Mouse (Mus musculus) lung, embryonic 16.5 days (tissue): ENCODE data around the gene Prc1. TPM values are rescaled to one million over a fixed set of nuclear protein-coding genes. Genes with fewer than 3 reads are reported as not detected.

Source experiments
- ATAC-seq: fragments of 200-750 bp; cut with Nextera tagmentation; 2 replicates; pipeline ENCODE4 v1.8.0; 2017; ENCODE audit warnings: low read depth, mild to moderate bottlenecking, moderate library complexity
- H3K27ac ChIP-seq: fragments of 300-500 bp; sonication (generic); 2 replicates; pipeline ENCODE4 v1.5.1; 2014; ENCODE audit warnings: mild to moderate bottlenecking, control low read depth, low read length
- H3K27me3 ChIP-seq: fragments of 300-500 bp; sonication (generic); 2 replicates; pipeline ENCODE4 v1.6.1; 2014; ENCODE audit warnings: low read depth, low read length, mixed read lengths; ENCODE audit not compliant: control insufficient read depth, insufficient read depth
- H3K36me3 ChIP-seq: fragments of 300-500 bp; sonication (generic); 2 replicates; pipeline ENCODE4 v1.6.1; 2014; ENCODE audit warnings: low read length; ENCODE audit not compliant: control insufficient read depth, insufficient read depth
- H3K4me1 ChIP-seq: fragments of 300-500 bp; sonication (generic); replicated peaks from 2 replicates; pipeline ENCODE4 v1.6.1; 2014; ENCODE audit warnings: low read length, mixed read lengths; ENCODE audit not compliant: control insufficient read depth, insufficient read depth
- H3K4me2 ChIP-seq: fragments of 300-500 bp; sonication (generic); 2 replicates; pipeline ENCODE4 v1.6.1; 2014; ENCODE audit warnings: low read depth, low read length, control low read depth
- H3K4me3 ChIP-seq: fragments of 300-500 bp; sonication (generic); 2 replicates; pipeline ENCODE4 v1.5.1; 2014; ENCODE audit warnings: mild to moderate bottlenecking, low read length, control low read depth
- H3K9ac ChIP-seq: fragments of 300-500 bp; sonication (generic); 2 replicates; pipeline ENCODE4 v1.6.1; 2014; ENCODE audit warnings: low read length, control low read depth
- H3K9me3 ChIP-seq: fragments of 300-500 bp; sonication (generic); 2 replicates; pipeline ENCODE4 v1.6.1; 2016; ENCODE audit warnings: low read length; ENCODE audit not compliant: control insufficient read depth
- WGBS: fragments of 180-500 bp; shearing (Covaris S2); extraction: QIAGEN DNeasy Blood & Tissue Kit; methylation state at CpG from one replicate; pipeline ENCODE4 v1.1.7; 2014; 5-methylcytosine and 5-hydroxymethylcytosine counted together
- polyA plus RNA-seq: library from polyadenylated mRNA; unstranded; fragments of >200 nt; fragmentation: Nextera tagmentation; extraction: Ambion mirVana; gene quantifications from 2 replicates; pipeline ENCODE4 v1.2.1, GENCODE M21; 2015

Prc1 gene
- polyA plus RNA-seq, 1 experiment from 2014 or later: 182 TPM

GRCm38 (mm10) chr7:80339793-80340628, 45.8 kb downstream of the Prc1 start:
- WGBS: under 1% methylated on average over 45 of the region's 45 CpGs
- Histone ChIP-seq H3K27ac (peak overlapping the region; percentile 86), H3K9ac (peak overlapping the region; percentile 78)

GRCm38 (mm10) chr7:80340793-80341192, 46.5 kb downstream of the Prc1 start, which contains the start of gene Unc45a:
Gene Unc45a (minus strand): TSS chr7:80341005.
- no peaks in the 10 kb centered on the region for H3K27me3 ChIP-seq
- peak within 1 kb of the TSS; percentile 78 for H3K9ac ChIP-seq
- WGBS: under 1% methylated on average over 11 of the region's 11 CpGs
- no peaks in the 10 kb centered on the region for H3K9me3 ChIP-seq
- peaks cover 21% of the 10 kb centered on the region for H3K4me1 ChIP-seq
- peak within 1 kb of the TSS; percentile 68 for H3K4me3 ChIP-seq
- peaks cover 10% of the 10 kb centered on the region for H3K36me3 ChIP-seq
- peak within 1 kb of the TSS; percentile 86 for H3K27ac ChIP-seq
- ATAC-seq: peak; percentile 75
- H3K4me2 ChIP-seq: peak within 1 kb of the TSS; percentile 79

More at GRCm38 (mm10) chr7:80339793-80340628, 45.8 kb downstream of the Prc1 start:
- no peaks in the 10 kb centered on the region for H3K9me3 ChIP-seq
- no peaks in the 10 kb centered on the region for H3K27me3 ChIP-seq
- peaks cover 21% of the 10 kb centered on the region for H3K4me1 ChIP-seq
- H3K4me3 ChIP-seq: peak overlapping the region; percentile 68
- H3K4me2 ChIP-seq: peak overlapping the region; percentile 79
- ATAC-seq: peak; percentile 97
- H3K36me3 ChIP-seq: peaks cover 10% of the 10 kb centered on the region

- Histone ChIP-seq H3K27me3 (no peaks in the 10 kb centered on the region), H3K4me1 (peaks cover 21% of the 10 kb centered on the region), H3K27ac (no peak overlapping the region), H3K9me3 (no peaks in the 10 kb centered on the region), H3K4me2 (no peak overlapping the region), H3K36me3 (peaks cover under 1% of the 10 kb centered on the region), H3K9ac (no peak overlapping the region), H3K4me3 (no peak overlapping the region)
- 70% methylated on average over 7 of the region's 7 CpGs for WGBS
- ATAC-seq: no peak
Measured at GRCm38 (mm10) chr7:80341793-80342192, 47.5 kb downstream of the Prc1 start.

GRCm38 (mm10) chr7:80342858-80343257, 48.6 kb downstream of the Prc1 start, which contains the start of gene Hddc3:
Gene Hddc3 (plus strand): TSS chr7:80343104.
- peak; percentile 35 for ATAC-seq
- Histone ChIP-seq H3K9me3 (no peaks in the 10 kb centered on the region), H3K27me3 (no peaks in the 10 kb centered on the region), H3K4me1 (peaks cover 27% of the 10 kb centered on the region), H3K9ac (peak within 1 kb of the TSS; percentile 80), H3K4me2 (peak within 1 kb of the TSS; percentile 88), H3K4me3 (peak within 1 kb of the TSS; percentile 65), H3K36me3 (no peaks in the 10 kb centered on the region; the same call in 1 of the 2 replicates), H3K27ac (peak within 1 kb of the TSS; percentile 41; the same call in 1 of the 2 replicates)
- under 1% methylated on average over 25 of the region's 25 CpGs for WGBS

GRCm38 (mm10) chr7:80343270-80344018, 49.2 kb downstream of the Prc1 start:
- H3K36me3 ChIP-seq: no peaks in the 10 kb centered on the region; the same call in 1 of the 2 replicates
- WGBS: 24% methylated on average over 19 of the region's 19 CpGs
- peak overlapping the region; percentile 88 for H3K4me2 ChIP-seq
- no peaks in the 10 kb centered on the region for H3K9me3 ChIP-seq
- no peak for ATAC-seq
- H3K27ac ChIP-seq: peak overlapping the region; percentile 41; the same call in 1 of the 2 replicates
- no peaks in the 10 kb centered on the region for H3K27me3 ChIP-seq
- H3K4me3 ChIP-seq: peak overlapping the region; percentile 65
- peaks cover 29% of the 10 kb centered on the region for H3K4me1 ChIP-seq
- H3K9ac ChIP-seq: peak overlapping the region; percentile 80

- Histone ChIP-seq H3K9ac (no peak overlapping the region), H3K4me2 (no peak overlapping the region), H3K4me1 (peaks cover 19% of the 10 kb centered on the region), H3K36me3 (peaks cover 3% of the 10 kb centered on the region; the same call in 1 of the 2 replicates), H3K27ac (no peak overlapping the region), H3K4me3 (no peak overlapping the region), H3K9me3 (no peaks in the 10 kb centered on the region), H3K27me3 (no peaks in the 10 kb centered on the region)
- 86% methylated on average over 9 of the region's 9 CpGs for WGBS
- ATAC-seq: no peak
Measured at GRCm38 (mm10) chr7:80346173-80346572, 51.9 kb downstream of the Prc1 start.

- Histone ChIP-seq H3K9me3 (no peaks in the 10 kb centered on the region), H3K4me3 (no peak overlapping the region), H3K4me2 (no peak overlapping the region), H3K27me3 (no peaks in the 10 kb centered on the region), H3K9ac (no peak overlapping the region), H3K27ac (no peak overlapping the region; the same call in 1 of the 2 replicates), H3K36me3 (peaks cover 6% of the 10 kb centered on the region), H3K4me1 (peaks cover 19% of the 10 kb centered on the region)
- ATAC-seq: no peak
- WGBS: 61% methylated on average over 5 of the region's 5 CpGs
Measured at GRCm38 (mm10) chr7:80346830-80347229, 52.6 kb downstream of the Prc1 start.

- peaks cover 15% of the 10 kb centered on the region for H3K4me1 ChIP-seq
- WGBS: 49% methylated on average over 13 of the region's 13 CpGs
- peaks cover 6% of the 10 kb centered on the region for H3K36me3 ChIP-seq
- H3K4me2 ChIP-seq: no peak overlapping the region
- H3K27ac ChIP-seq: peak overlapping the region; percentile 91
- no peaks in the 10 kb centered on the region for H3K9me3 ChIP-seq
- no peaks in the 10 kb centered on the region for H3K27me3 ChIP-seq
- H3K9ac ChIP-seq: 0 out of 2 replicates have a peak overlapping the region, but pooled peaks have one; percentile 19
- no peak overlapping the region for H3K4me3 ChIP-seq
- ATAC-seq: peak; percentile 61
Measured at GRCm38 (mm10) chr7:80347670-80348586, 53.7 kb downstream of the Prc1 start.
